Mouse (Mus musculus) olfactory bulb, adult 2 months (tissue): ENCODE results near the gene Gdf15.

Source experiments
- CTCF ChIP-seq: fragments of 200-500 bp; IDR thresholded peaks from 2 replicates; pipeline ENCODE4 v1.5.1; 2012; ENCODE audit warnings: low read depth, mild to moderate bottlenecking, low read length, moderate library complexity; ENCODE audit not compliant: insufficient read depth
- POLR2A ChIP-seq: fragments of 200-500 bp; IDR thresholded peaks from 2 replicates; pipeline ENCODE4 v1.6.1; 2012; ENCODE audit warnings: mild to moderate bottlenecking, low read depth, low read length, moderate library complexity; ENCODE audit not compliant: insufficient read depth

DNA sequence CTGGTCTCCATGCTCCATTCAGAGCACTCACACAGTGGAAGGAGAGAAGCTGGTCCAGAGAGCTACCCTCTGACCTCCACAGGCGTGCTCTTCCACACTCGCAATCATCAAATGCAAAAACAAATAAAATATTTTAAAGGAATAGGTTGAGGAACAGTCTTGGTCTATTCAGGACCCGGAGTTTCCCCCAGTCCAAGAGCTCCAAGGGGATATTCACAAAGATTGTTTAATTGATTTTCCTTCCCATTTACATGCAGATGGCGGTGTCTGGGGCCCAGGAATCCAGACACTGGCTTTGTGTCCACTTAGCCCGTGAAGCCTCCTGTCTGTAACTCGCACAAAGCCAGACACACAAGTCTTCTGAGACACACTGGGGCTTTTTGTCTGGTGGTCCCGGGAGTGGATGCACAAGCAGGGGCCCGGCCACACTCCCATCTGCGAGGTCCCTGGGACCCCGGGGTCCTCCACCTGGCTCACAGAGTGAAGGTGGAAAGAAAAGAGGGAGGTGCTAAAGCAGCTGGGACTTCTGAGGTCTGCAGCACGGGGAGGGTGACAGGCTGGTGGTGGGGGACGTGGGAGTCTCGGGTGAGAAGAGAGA, 24.0 kb upstream of the Gdf15 start:
- no peak for TF ChIP-seq CTCF
- TF ChIP-seq POLR2A = no peak
